Mouse (Mus musculus): ENCODE results near the gene Chl1.

DNA sequence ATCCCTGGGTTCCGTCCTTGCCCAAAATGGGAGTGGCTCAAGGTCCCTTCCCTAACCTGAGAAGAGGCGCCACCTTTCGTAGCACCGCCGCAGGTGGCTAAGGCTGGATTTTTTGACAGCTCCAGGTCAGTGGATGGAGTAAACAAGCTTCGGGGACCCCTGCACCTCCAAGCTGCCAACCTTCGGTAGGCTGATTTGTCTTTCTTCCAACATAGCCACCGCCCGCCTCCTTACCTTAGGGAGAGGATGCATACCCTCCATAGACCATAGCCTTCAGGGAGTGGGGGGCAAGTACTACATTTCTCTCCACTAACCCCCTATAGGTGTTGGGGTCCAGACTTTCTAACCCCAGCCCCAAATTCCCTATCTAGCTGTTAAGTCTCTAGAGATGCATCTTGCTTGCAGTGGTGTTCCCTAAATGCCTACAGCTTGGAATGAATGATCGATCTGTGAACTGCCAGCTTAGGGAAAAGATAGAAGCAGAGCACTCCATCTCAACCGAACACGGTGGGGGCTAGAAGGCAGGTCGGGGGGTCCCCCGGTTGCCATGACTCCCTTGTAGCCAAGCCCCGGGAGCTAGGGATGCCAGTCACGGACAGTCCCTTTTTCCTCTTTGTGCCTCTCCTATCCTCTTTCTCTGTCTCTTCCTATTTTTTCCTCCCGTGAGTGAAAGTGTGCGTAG is 1.0 kb downstream of the Chl1 start:
- TF ChIP-seq CTCF (IDR thresholded peaks at IDR 0.05; ENCODE audit: insufficient read depth, low read length) = no peak
- TF ChIP-seq POLR2A (IDR thresholded peaks at IDR 0.05; ENCODE audit: borderline replicate concordance, extremely low read depth, low read depth, low read length) = no peak
